Mouse (Mus musculus) ES-E14 (cell line): ENCODE measurements around the gene Rgl3. TPM values are rescaled to one million over a fixed set of nuclear protein-coding genes. Genes with fewer than 3 reads are reported as not detected.

ENCODE experiments used
- DNase-seq: peaks from one replicate; pipeline ENCODE4 v3.0.0-alpha.2; 2013; ENCODE audit warnings: low read depth, low spot score
- H3K27ac ChIP-seq: 2 replicates; pipeline ENCODE4 v1.5.1; 2012; ENCODE audit warnings: low read depth, mild to moderate bottlenecking, low read length, moderate library complexity, mixed read lengths; ENCODE audit not compliant: poor library complexity, insufficient read depth, severe bottlenecking
- H3K36me3 ChIP-seq: 2 replicates; pipeline ENCODE4 v1.6.1; 2012; ENCODE audit warnings: mild to moderate bottlenecking, low read length, moderate library complexity, mixed read lengths; ENCODE audit not compliant: control insufficient read depth, poor library complexity, insufficient read depth, severe bottlenecking
- H3K4me1 ChIP-seq, 2 experiments: fragments of 150-350 bp in 1 of 2; sonication (generic) in 1 of 2; 2 replicates each; pipeline ENCODE4 v1.6.1; 2012; ENCODE audit warnings: low read length in 2 of 2, mild to moderate bottlenecking in 1 of 2, mixed read lengths in 1 of 2; ENCODE audit not compliant: control insufficient read depth in 2 of 2, insufficient read depth in 2 of 2, poor library complexity in 1 of 2
- H3K4me3 ChIP-seq, 2 experiments: fragments of 150-350 bp in 1 of 2; sonication (generic) in 1 of 2; 2 replicates each; pipeline ENCODE4 v1.5.1; 2012; ENCODE audit warnings: low read length in 2 of 2, low read depth in 1 of 2, mild to moderate bottlenecking in 1 of 2, mixed read lengths in 1 of 2; ENCODE audit not compliant: insufficient read depth in 1 of 2, poor library complexity in 1 of 2, severe bottlenecking in 1 of 2
- H3K9ac ChIP-seq: 2 replicates; pipeline ENCODE4 v1.6.1; 2012; ENCODE audit warnings: low read depth, mild to moderate bottlenecking, low read length, mixed read lengths; ENCODE audit not compliant: poor library complexity, insufficient read depth, severe bottlenecking
- H3K9me3 ChIP-seq: fragments of 150-350 bp; sonication (generic); 2 replicates; pipeline ENCODE4 v1.6.1; 2012; ENCODE audit warnings: low read depth, mild to moderate bottlenecking, low read length; ENCODE audit not compliant: control insufficient read depth, insufficient read depth
- CHD2 ChIP-seq: IDR thresholded peaks from 2 replicates; pipeline ENCODE4 v1.6.1; 2014; ENCODE audit warnings: mild to moderate bottlenecking, low read depth, low read length, inconsistent platforms
- HCFC1 ChIP-seq: IDR thresholded peaks from 2 replicates; pipeline ENCODE4 v1.6.1; 2012; ENCODE audit warnings: low read length, inconsistent platforms, borderline replicate concordance; ENCODE audit not compliant: insufficient read depth
- MAFK ChIP-seq: IDR thresholded peaks from 2 replicates; pipeline ENCODE4 v1.6.1; 2014; ENCODE audit warnings: mild to moderate bottlenecking, low read depth, low read length, inconsistent platforms; ENCODE audit not compliant: insufficient read depth
- ZC3H11A ChIP-seq: IDR thresholded peaks from 2 replicates; pipeline ENCODE4 v1.6.1; 2012; ENCODE audit warnings: low read depth, mild to moderate bottlenecking, inconsistent platforms, low read length, borderline replicate concordance
- ZNF384 ChIP-seq: IDR thresholded peaks from 2 replicates; pipeline ENCODE4 v1.6.1; 2012; ENCODE audit warnings: low read depth, low read length, inconsistent platforms
- in situ Hi-C, 2 experiments: fragments of 600-800 bp; cut with MboI; formaldehyde crosslinking; loops; one replicate each; pipeline ENCODE4 v1.15.1; 2025; ENCODE audit warnings: low sequenced_read_pairs in 2 of 2, inconsistent platforms in 1 of 2; ENCODE audit not compliant: unreplicated experiment in 2 of 2
- total RNA-seq: library from RNA; depleted of rRNA; stranded (reverse); fragments of 300-350 nt; gene quantifications from 2 replicates; pipeline ENCODE4 v1.2.3, GENCODE M21; 2012

The Rgl3 gene
- total RNA-seq, 1 experiment, result 0.27 TPM

- Histone ChIP-seq H3K27ac (no peak overlapping the region), H3K9me3 (no peaks in the 10 kb centered on the region), H3K4me3 (no peak overlapping the region), H3K36me3 (no peaks in the 10 kb centered on the region), H3K4me1 (peaks cover 0 to 12% of the 10 kb centered on the region in 2 experiments; a peak in 2 of 4 replicates), H3K9ac (no peak overlapping the region)
- DNase-seq, result no peak
- in situ Hi-C loops, result loop anchor here in 1 of 2 experiments (5.0 to 10.0 kb wide), 2 partner anchors 70 to 167 kb away; no protein-coding TSS in a partner anchor
- no peak for TF ChIP-seq ZNF384
- no peak for TF ChIP-seq HCFC1
- TF ChIP-seq MAFK, result no peak
- no peak for TF ChIP-seq CHD2
- no peak for TF ChIP-seq ZC3H11A
Measured at GRCm38 (mm10) chr9:21977331-21977730, 11.9 kb downstream of the Rgl3 start.

- in situ Hi-C loops, result loop anchor here in 1 of 2 experiments (5.0 to 10.0 kb wide), 2 partner anchors 71 to 168 kb away; no protein-coding TSS in a partner anchor
- H3K36me3 ChIP-seq, result no peaks in the 10 kb centered on the region
- no peak overlapping the region for H3K9ac ChIP-seq
- no peak overlapping the region for H3K27ac ChIP-seq
- H3K4me1 ChIP-seq, result peaks cover 0 to 12% of the 10 kb centered on the region in 2 experiments; a peak in 2 of 4 replicates
- DNase-seq, result no peak
- H3K4me3 ChIP-seq, result no peak overlapping the region
- TF ChIP-seq ZC3H11A (no peak), ZNF384 (no peak), MAFK (no peak), CHD2 (no peak), HCFC1 (no peak)
- H3K9me3 ChIP-seq, result no peaks in the 10 kb centered on the region
Measured at GRCm38 (mm10) chr9:21976626-21977175, 12.5 kb downstream of the Rgl3 start.

- TF ChIP-seq ZNF384 (no peak), ZC3H11A (no peak), HCFC1 (no peak), MAFK (no peak), CHD2 (no peak)
- Histone ChIP-seq H3K27ac (no peak overlapping the region), H3K36me3 (no peaks in the 10 kb centered on the region), H3K9me3 (no peaks in the 10 kb centered on the region), H3K9ac (no peak overlapping the region), H3K4me3 (no peak overlapping the region), H3K4me1 (no peaks in the 10 kb centered on the region)
- in situ Hi-C loops, result no loop called here
- no peak for DNase-seq
Measured at GRCm38 (mm10) chr9:21969304-21969703, 19.9 kb downstream of the Rgl3 start.

- DNase-seq, result no peak
- Histone ChIP-seq H3K9me3 (no peaks in the 10 kb centered on the region), H3K9ac (no peak overlapping the region), H3K36me3 (no peaks in the 10 kb centered on the region), H3K4me3 (no peak overlapping the region), H3K27ac (no peak overlapping the region), H3K4me1 (no peaks in the 10 kb centered on the region)
- TF ChIP-seq HCFC1 (no peak), ZNF384 (no peak), CHD2 (no peak), MAFK (no peak), ZC3H11A (no peak)
- in situ Hi-C loops, result no loop called here
Measured at GRCm38 (mm10) chr9:21968883-21969282, 20.4 kb downstream of the Rgl3 start.
